Mouse (Mus musculus) liver, postnatal 0 days (tissue): ENCODE measurements around the gene Fcgr3.

Experiments
- CTCF ChIP-seq: sonication (generic); IDR thresholded peaks from 2 replicates; pipeline ENCODE4 v1.5.1; 2016; ENCODE audit warnings: antibody characterized with exemption, low read depth
- EP300 ChIP-seq: IDR thresholded peaks from 2 replicates; pipeline ENCODE4 v1.6.1; 2016; ENCODE audit warnings: antibody characterized with exemption, low read depth, mild to moderate bottlenecking

GRCm38 (mm10) chr1:171096110-171096964, 31.6 kb upstream of the Fcgr3 start:
- TF ChIP-seq CTCF (no peak), EP300 (no peak)
